Comparison of ENCODE assay signal across 8 mouse cellular contexts in the genomic region with DNA sequence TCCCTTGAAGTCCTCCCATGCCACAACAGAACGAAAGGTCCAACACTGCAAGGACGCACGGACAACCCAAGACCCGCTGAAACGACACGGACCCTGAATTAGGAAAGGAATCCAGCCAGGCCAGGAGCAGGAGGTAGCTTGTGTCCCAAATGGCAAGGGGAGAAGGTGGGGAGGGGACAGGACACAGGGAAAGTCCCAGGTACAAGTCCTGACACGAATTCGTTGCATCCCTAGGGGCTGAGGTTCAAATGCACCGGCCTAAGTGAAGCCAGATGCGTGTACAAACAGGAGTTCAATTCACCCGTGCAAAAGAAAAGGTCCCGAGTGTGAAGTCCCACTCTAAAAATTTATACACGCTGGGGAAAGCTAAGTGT. TPM values are rescaled to one million over a fixed set of nuclear protein-coding genes. Genes with fewer than 3 reads are reported as not detected.
DNase-seq lines count a peak whose midpoint lies in the region; ATAC-seq and TF ChIP-seq lines count a peak whose summit lies in the region.

No protein-coding gene starts in this region.

- TF ChIP-seq CTCF in gastrocnemius, adult 2 months (IDR thresholded peaks at IDR 0.05): no peak
- no peak for TF ChIP-seq CTCF in CH12.LX (conservative IDR thresholded peaks at IDR 0.05 in 1 of 2, IDR thresholded peaks at IDR 0.05 in 1 of 2; ENCODE audit: low read depth in 2 of 2, low read length in 2 of 2)
- TF ChIP-seq CTCF in liver, embryonic 14.5 days (IDR thresholded peaks at IDR 0.05; ENCODE audit: low read depth): no peak

- no peaks in the 10 kb centered on the region for H3K9me3 ChIP-seq in CH12.LX (replicated peaks; ENCODE audit: low read length)
- no peaks in the 10 kb centered on the region for H3K9me3 ChIP-seq in forebrain, embryonic 12.5 days
- no peaks in the 10 kb centered on the region for H3K9me3 ChIP-seq in liver, embryonic 14.5 days (ENCODE audit: control insufficient read depth, low read length)

- intact Hi-C loops in gastrocnemius, adult 2 months (cut with DNase I): no loop called here

- peak; percentile 74 for TF ChIP-seq EP300 in CH12.LX (IDR thresholded peaks at IDR 0.05; ENCODE audit: low read length)
- TF ChIP-seq EP300 in liver, embryonic 14.5 days (IDR thresholded peaks at IDR 0.05; ENCODE audit: low read depth): no peak

- H3K4me1 ChIP-seq in CH12.LX (ENCODE audit: control insufficient read depth in 1 of 2, insufficient read depth in 2 of 2): peaks cover 0 to 18% of the 10 kb centered on the region in 2 experiments; a peak in 2 of 4 replicates
- peaks cover 32% of the 10 kb centered on the region for H3K4me1 ChIP-seq in forebrain, embryonic 12.5 days
- H3K4me1 ChIP-seq in liver, embryonic 14.5 days (replicated peaks; ENCODE audit: control insufficient read depth in 2 of 2, insufficient read depth in 2 of 2, low read length in 1 of 2): peaks cover 14% of the 10 kb centered on the region in 2 experiments

- dilution Hi-C loops in CH12.LX (cut with MboI; ENCODE audit: extremely low pct_ligation_motif_present, extremely low pct_unique_long_range_greater_than_20kb, low sequenced_read_pairs): no loop called here

- H3K79me2 ChIP-seq in CH12.LX (replicated peaks; ENCODE audit: control insufficient read depth, extremely low read depth, insufficient read depth, poor library complexity, severe bottlenecking): peaks cover 3% of the 10 kb centered on the region

- no peak for DNase-seq in gastrocnemius, adult 2 months
- DNase-seq in gastrocnemius, adult 18-20 months (ENCODE audit: low spot score): no peak
- DNase-seq in CH12.LX (ENCODE audit: extremely low read depth): peak; percentile 80
- no peak for DNase-seq in liver, embryonic 14.5 days (ENCODE audit: low read depth in 3 of 3, low spot score in 3 of 3)
- no peak for DNase-seq in right cerebral cortex, postnatal 10 days (ENCODE audit: low spot score in 2 of 2)
- DNase-seq in left cerebral cortex, adult 8-10 months (ENCODE audit: low spot score in 2 of 2): no peak
- DNase-seq in layer of hippocampus, postnatal 36 days: no peak

- WGBS in forebrain, embryonic 12.5 days: 1% methylated on average over 13 of the region's 13 CpGs
- whole genome bisulfite sequencing in liver, embryonic 14.5 days (ENCODE audit: insufficient replicate concordance): 14% methylated on average over 13 of the region's 13 CpGs

- no peak for ATAC-seq in forebrain, embryonic 12.5 days (ENCODE audit: low FRiP score)
- no peak for ATAC-seq in liver, embryonic 14.5 days (ENCODE audit: insufficient read depth)

- peaks cover 37 to 38% of the 10 kb centered on the region in 2 experiments for H3K36me3 ChIP-seq in CH12.LX (replicated peaks in 1 of 2; ENCODE audit: control insufficient read depth in 1 of 2, insufficient read depth in 1 of 2, low read length in 1 of 2)
- peaks cover 40% of the 10 kb centered on the region for H3K36me3 ChIP-seq in forebrain, embryonic 12.5 days (replicated peaks)
- peaks cover 12% of the 10 kb centered on the region for H3K36me3 ChIP-seq in liver, embryonic 14.5 days (replicated peaks; ENCODE audit: control insufficient read depth, insufficient read depth, low read depth)

- no peak for TF ChIP-seq RAD21 in CH12.LX (IDR thresholded peaks at IDR 0.05; ENCODE audit: low read depth, low read length)

- no peaks in the 10 kb centered on the region for H3K27me3 ChIP-seq in CH12.LX (replicated peaks)
- H3K27me3 ChIP-seq in forebrain, embryonic 12.5 days: no peaks in the 10 kb centered on the region
- no peaks in the 10 kb centered on the region for H3K27me3 ChIP-seq in liver, embryonic 14.5 days (ENCODE audit: control insufficient read depth, insufficient read depth, low read length)

- peak overlapping the region; percentile 71 for H3K4me2 ChIP-seq in CH12.LX (ENCODE audit: insufficient read depth, low read depth, poor library complexity, severe bottlenecking)
- peak overlapping the region; percentile 85 for H3K4me2 ChIP-seq in forebrain, embryonic 12.5 days
- H3K4me2 ChIP-seq in liver, embryonic 14.5 days (ENCODE audit: low read depth): peak overlapping the region; percentile 84

- peak overlapping the region; percentile 77 for H3K4me3 ChIP-seq in gastrocnemius, adult 2 months
- peak overlapping the region; percentile 64 to 80 (median 65) for H3K4me3 ChIP-seq in CH12.LX (replicated peaks in 1 of 3; ENCODE audit: low read depth in 2 of 3, low read length in 2 of 3, poor library complexity in 1 of 3)
- peak overlapping the region; percentile 90 for H3K4me3 ChIP-seq in forebrain, embryonic 12.5 days (replicated peaks)
- H3K4me3 ChIP-seq in liver, embryonic 14.5 days (ENCODE audit: insufficient read depth in 1 of 2, low read depth in 2 of 2, low read length in 2 of 2): peak overlapping the region; percentile 65 to 68

- TF ChIP-seq POLR2A in CH12.LX (IDR thresholded peaks at IDR 0.05; ENCODE audit: low read depth, low read length): no peak; the same call in 1 of the 2 replicates

- in situ Hi-C loops in CH12.LX (cut with MboI; ENCODE audit: low pct_ligation_motif_present, low pct_unique_long_range_greater_than_20kb, low sequenced_read_pairs): no loop called here

- peak overlapping the region; percentile 97 for H3K27ac ChIP-seq in gastrocnemius, adult 2 months
- peak overlapping the region; percentile 98 for H3K27ac ChIP-seq in CH12.LX (ENCODE audit: insufficient read depth, low read depth)
- peak overlapping the region; percentile 100 for H3K27ac ChIP-seq in forebrain, embryonic 12.5 days
- no peak overlapping the region; the same call in 1 of the 2 replicates for H3K27ac ChIP-seq in liver, embryonic 14.5 days

- peak overlapping the region; percentile 78 for H3K9ac ChIP-seq in CH12.LX (ENCODE audit: insufficient read depth, low read depth)
- H3K9ac ChIP-seq in forebrain, embryonic 12.5 days: peak overlapping the region; percentile 94
- H3K9ac ChIP-seq in liver, embryonic 14.5 days (replicated peaks): peak overlapping the region; percentile 74

TF ChIP-seq in CH12.LX, 34 proteins besides CTCF, POLR2A, EP300 and RAD21 (continues in another document):
- peak; percentile 41; the same call in 1 of the 2 replicates for TF ChIP-seq IRF4 (IDR thresholded peaks at IDR 0.05; ENCODE audit: low read depth, low read length)

RNA-seq across cellular contexts. Expression of a gene that starts 1.1 kb away (rescaled TPM):
- 10 to 100 TPM; 12.8 to 16.1 TPM for total RNA-seq in gastrocnemius, adult 2 months (2021)
- total RNA-seq in gastrocnemius, adult 18-20 months (2021): 10 to 100 TPM; 13.1 to 16.0 TPM
- 5.7 and 6.5 TPM in 2 replicates for total RNA-seq in CH12.LX (2012; rRNA removed)
- total RNA-seq in CH12.LX (2014; rRNA removed): 1.1 and 1.2 TPM in 2 replicates
- 18.0 and 20.5 TPM in 2 replicates for polyA plus RNA-seq in CH12.LX (2012; ENCODE audit: insufficient read length, low read depth)
- 13.1 and 13.6 TPM in 2 replicates for polyA plus RNA-seq in forebrain, embryonic 12.5 days (2016; fragmentation: Nextera tagmentation; extraction: Ambion mirVana)
- 1.8 and 2.6 TPM in 2 replicates for polyA plus RNA-seq in liver, embryonic 14.5 days (2012; rRNA removed)
- 1.9 and 2.2 TPM in 2 replicates for polyA plus RNA-seq in liver, embryonic 14.5 days (2014; fragmentation: Nextera tagmentation; extraction: Ambion mirVana)
- total RNA-seq in left cerebral cortex, adult 8-10 months (2022): 10 to 100 TPM; 68.5 to 73.4 (median 71.5) TPM
- 10 to 100 TPM; 74.3 to 75.3 TPM for total RNA-seq in layer of hippocampus, postnatal 36 days (2021)

RNA-seq across cellular contexts. Expression of a gene that starts 10.6 kb away (rescaled TPM):
- 10 to 100 TPM; 30.2 to 32.9 TPM for total RNA-seq in gastrocnemius, adult 2 months (2021)
- 10 to 100 TPM; 27.9 to 28.3 TPM for total RNA-seq in gastrocnemius, adult 18-20 months (2021)
- total RNA-seq in CH12.LX (2012; rRNA removed) (73.2 and 86.8 TPM in 2 replicates), CH12.LX (2014; rRNA removed) (79.3 and 81.4 TPM in 2 replicates)
- polyA plus RNA-seq in CH12.LX (2012; ENCODE audit: insufficient read length, low read depth): 72.4 and 83.9 TPM in 2 replicates
- polyA plus RNA-seq in forebrain, embryonic 12.5 days (2016; fragmentation: Nextera tagmentation; extraction: Ambion mirVana): 53.7 and 54.4 TPM in 2 replicates
- 24.5 and 26.4 TPM in 2 replicates for polyA plus RNA-seq in liver, embryonic 14.5 days (2012; rRNA removed)
- 23.1 and 27.4 TPM in 2 replicates for polyA plus RNA-seq in liver, embryonic 14.5 days (2014; fragmentation: Nextera tagmentation; extraction: Ambion mirVana)
- total RNA-seq in left cerebral cortex, adult 8-10 months (2022): 10 to 100 TPM; 50.2 to 61.0 (median 57.9) TPM
- total RNA-seq in layer of hippocampus, postnatal 36 days (2021): 10 to 100 TPM; 51.0 to 51.3 TPM

RNA-seq across cellular contexts. Expression of a gene that starts 10.9 kb away (rescaled TPM):
- 10 to 100 TPM in 1 of 2 experiments, 1 to 10 TPM in 1; 8.1 to 11.0 TPM for total RNA-seq in gastrocnemius, adult 2 months (2021)
- 10 to 100 TPM; 10.2 to 10.4 TPM for total RNA-seq in gastrocnemius, adult 18-20 months (2021)
- 7.1 and 7.6 TPM in 2 replicates for total RNA-seq in CH12.LX (2012; rRNA removed)
- total RNA-seq in CH12.LX (2014; rRNA removed): 6.1 and 6.7 TPM in 2 replicates
- 7.2 and 7.7 TPM in 2 replicates for polyA plus RNA-seq in CH12.LX (2012; ENCODE audit: insufficient read length, low read depth)
- polyA plus RNA-seq in forebrain, embryonic 12.5 days (2016; fragmentation: Nextera tagmentation; extraction: Ambion mirVana): 17.1 and 18.2 TPM in 2 replicates
- polyA plus RNA-seq in liver, embryonic 14.5 days (2012; rRNA removed): 8.5 and 10.1 TPM in 2 replicates
- 6.2 and 7.3 TPM in 2 replicates for polyA plus RNA-seq in liver, embryonic 14.5 days (2014; fragmentation: Nextera tagmentation; extraction: Ambion mirVana)
- 10 to 100 TPM in 1 of 4 experiments, 1 to 10 TPM in 3; 6.7 to 11.5 (median 8.2) TPM for total RNA-seq in left cerebral cortex, adult 8-10 months (2022)
- total RNA-seq in layer of hippocampus, postnatal 36 days (2021): 1 to 10 TPM; 5.5 to 6.1 TPM

RNA-seq across cellular contexts. Expression of a gene that starts 33.8 kb away (rescaled TPM):
- 10 to 100 TPM; 22.6 to 25.5 TPM for total RNA-seq in gastrocnemius, adult 2 months (2021)
- 10 to 100 TPM; 20.8 to 26.8 TPM for total RNA-seq in gastrocnemius, adult 18-20 months (2021)
- total RNA-seq in CH12.LX (2012; rRNA removed) (5.0 and 10.6 TPM in 2 replicates), CH12.LX (2014; rRNA removed) (6.6 and 7.2 TPM in 2 replicates)
- 18.5 and 19.8 TPM in 2 replicates for polyA plus RNA-seq in CH12.LX (2012; ENCODE audit: insufficient read length, low read depth)
- polyA plus RNA-seq in forebrain, embryonic 12.5 days (2016; fragmentation: Nextera tagmentation; extraction: Ambion mirVana): 11.4 and 13.8 TPM in 2 replicates
- 16.3 and 19.7 TPM in 2 replicates for polyA plus RNA-seq in liver, embryonic 14.5 days (2012; rRNA removed)
- polyA plus RNA-seq in liver, embryonic 14.5 days (2014; fragmentation: Nextera tagmentation; extraction: Ambion mirVana): 15.4 and 20.6 TPM in 2 replicates
- total RNA-seq in left cerebral cortex, adult 8-10 months (2022): 10 to 100 TPM; 13.7 to 18.8 (median 14.7) TPM
- 1 to 10 TPM; 9.7 TPM for total RNA-seq in layer of hippocampus, postnatal 36 days (2021)

RNA-seq across cellular contexts. Expression of a gene that starts 35.4 kb away (rescaled TPM):
- total RNA-seq in gastrocnemius, adult 2 months (2021): 10 to 100 TPM; 41.7 to 44.3 TPM
- 10 to 100 TPM; 41.3 to 46.2 TPM for total RNA-seq in gastrocnemius, adult 18-20 months (2021)
- 15.5 and 18.2 TPM in 2 replicates for total RNA-seq in CH12.LX (2012; rRNA removed)
- total RNA-seq in CH12.LX (2014; rRNA removed): 5.4 and 6.1 TPM in 2 replicates
- 38.9 and 41.9 TPM in 2 replicates for polyA plus RNA-seq in CH12.LX (2012; ENCODE audit: insufficient read length, low read depth)
- polyA plus RNA-seq in forebrain, embryonic 12.5 days (2016; fragmentation: Nextera tagmentation; extraction: Ambion mirVana): 47.4 and 52.0 TPM in 2 replicates
- 16.2 and 16.9 TPM in 2 replicates for polyA plus RNA-seq in liver, embryonic 14.5 days (2012; rRNA removed)
- 11.0 and 14.5 TPM in 2 replicates for polyA plus RNA-seq in liver, embryonic 14.5 days (2014; fragmentation: Nextera tagmentation; extraction: Ambion mirVana)
- 100 to 1,000 TPM; 164 to 171 (median 170) TPM for total RNA-seq in left cerebral cortex, adult 8-10 months (2022)
- total RNA-seq in layer of hippocampus, postnatal 36 days (2021): 100 to 1,000 TPM; 149 to 155 TPM

Comparison
In these comparisons a context has a peak if more than half of its experiments do, and no peak if none do; other contexts are left out.
1. RNA of a gene that starts 1.1 kb away (total RNA-seq): 74.3 to 75.3 TPM in layer of hippocampus, postnatal 36 days and 68.5 to 73.4 TPM in left cerebral cortex, adult 8-10 months; 12.8 to 16.1 TPM in gastrocnemius, adult 2 months, 13.1 to 16.0 TPM in gastrocnemius, adult 18-20 months and 1.1 to 6.5 TPM in CH12.LX; every median in the first group is over 4 times any median in the second.
2. Peak in every context shown above with its lines, with median percentiles within 50 percentile points of each other: H3K4me3 ChIP-seq, H3K4me2 ChIP-seq and H3K9ac ChIP-seq.